Mouse (Mus musculus): Measurements from ENCODE around the gene Gne. TPM values are rescaled to one million over a fixed set of nuclear protein-coding genes. Genes with fewer than 3 reads are reported as not detected.

Gene Gne
- polyA plus RNA-seq (2012; rRNA removed): 16.4 and 16.6 TPM in 2 replicates

DNA sequence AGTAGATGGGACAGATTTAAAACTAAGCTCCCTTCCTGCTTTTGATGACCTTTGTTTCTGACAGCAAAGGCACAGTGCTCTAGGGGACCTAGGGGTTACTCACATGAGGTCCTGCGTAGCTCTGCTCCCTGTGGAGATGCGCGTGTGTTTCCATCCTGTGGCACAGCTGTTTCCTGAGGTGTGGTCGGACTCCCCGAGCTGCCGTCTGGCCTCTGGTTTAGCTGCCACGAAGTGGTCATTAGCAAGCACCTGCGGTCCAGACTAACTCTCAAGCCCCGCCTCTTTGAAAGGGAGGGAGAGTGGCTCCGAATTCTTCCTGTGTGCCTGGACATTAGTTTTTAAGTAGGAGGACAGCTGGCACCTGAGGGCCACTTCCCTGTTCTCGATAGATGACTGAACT is at the start of gene Gne:
Gene Gne (minus strand): TSS at position 233 of the 400 bp plus-strand sequence.

DNA sequence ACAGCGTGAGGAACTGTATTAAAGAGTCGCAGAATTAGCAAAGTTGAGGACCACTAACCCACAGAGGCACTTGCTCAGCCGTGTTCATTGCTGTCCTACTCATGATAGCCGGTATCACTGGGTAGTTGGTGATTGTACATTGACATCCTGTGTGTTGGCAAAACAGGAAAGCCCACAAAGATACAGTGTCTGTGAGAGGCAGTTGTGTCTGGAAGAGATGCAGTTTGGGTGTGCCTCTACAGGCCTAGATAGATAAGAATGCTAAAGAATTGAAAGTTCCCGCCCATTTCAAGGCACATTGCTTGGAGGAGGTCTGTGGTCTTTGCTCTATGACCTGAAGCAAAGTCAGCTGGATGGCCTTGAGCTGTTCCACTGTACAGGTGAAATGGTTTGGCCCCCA is 79.9 kb downstream of the Gne start, which contains the start of gene Clta:
Gene Clta (plus strand): TSS at position 327 of the 400 bp plus-strand sequence.

Other genes starting within 250 kb of the Gne start
- gene Olfr157, start 244.0 kb downstream of the Gne start, polyA plus RNA-seq (2012; rRNA removed): not detected in 2 replicates
- not detected in 2 replicates for gene Olfr155, start 232.6 kb downstream of the Gne start, polyA plus RNA-seq (2012; rRNA removed)
- 9.9 and 10.3 TPM in 2 replicates for gene Reck, start 208.6 kb downstream of the Gne start, polyA plus RNA-seq (2012; rRNA removed)
- gene Glipr2, start 126.8 kb downstream of the Gne start, polyA plus RNA-seq (2012; rRNA removed): 20.1 TPM in 2 replicates
- gene Ccin, start 100.7 kb downstream of the Gne start, polyA plus RNA-seq (2012; rRNA removed): 0.16 and 0.26 TPM in 2 replicates
- gene Clta, start 79.7 kb downstream of the Gne start, polyA plus RNA-seq (2012; rRNA removed): 540 and 597 TPM in 2 replicates
- 130 and 150 TPM in 2 replicates for gene Rnf38, start 149.6 kb upstream of the Gne start, polyA plus RNA-seq (2012; rRNA removed)
- 4.1 and 4.9 TPM in 2 replicates for gene Melk, start 216.7 kb upstream of the Gne start, polyA plus RNA-seq (2012; rRNA removed)